Mouse (Mus musculus) ovary, adult 18-20 months (tissue): ENCODE results near the gene Scyl3.

ENCODE experiments used
- DNase-seq: peaks from one replicate; pipeline ENCODE4 v3.0.0; 2022; ENCODE audit warnings: low spot score, mixed read lengths

Scyl3 gene

DNA sequence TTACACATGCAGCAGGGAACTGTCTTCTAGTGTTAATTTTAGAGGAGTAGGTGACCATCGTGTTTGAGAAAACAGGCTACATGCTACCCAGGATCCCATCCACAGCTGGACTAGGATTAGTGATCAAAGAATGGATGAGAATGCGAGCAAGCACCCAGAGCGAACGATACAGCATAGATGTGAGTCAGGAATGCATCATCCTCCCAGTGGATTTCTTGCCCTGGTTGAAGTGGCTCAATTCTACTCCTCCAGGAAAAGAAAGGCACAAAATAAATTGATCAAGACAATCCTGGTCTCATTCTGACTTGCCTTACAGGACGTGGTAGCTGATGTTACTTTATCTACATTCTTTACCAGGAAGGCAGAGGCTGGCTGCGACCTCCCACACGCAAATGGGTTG, at the start of gene Scyl3:
TSS of gene Scyl3 (plus strand) at position 255 of the 400 bp plus-strand sequence.
- no peak for DNase-seq

DNA sequence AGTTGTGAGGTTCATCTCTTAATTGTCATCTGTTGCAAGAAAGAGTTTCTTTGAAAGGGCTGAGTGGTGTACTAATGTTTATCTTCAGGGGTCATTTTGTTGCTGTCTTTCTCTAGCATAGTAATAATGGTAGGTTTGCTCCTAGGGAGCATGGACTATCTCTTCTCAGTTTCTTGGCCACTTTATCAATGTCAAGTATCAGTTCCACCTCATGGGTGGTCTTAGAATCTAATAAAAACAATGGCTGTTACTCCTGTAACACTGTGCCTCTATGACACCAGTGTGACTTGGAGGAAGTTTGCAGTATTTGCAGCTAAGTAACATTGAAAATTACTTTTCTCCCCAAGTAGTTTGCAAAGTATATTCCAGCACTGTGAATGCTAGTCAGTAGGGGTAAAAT, 39.3 kb upstream of the Scyl3 start:
- DNase-seq, result no peak

DNA sequence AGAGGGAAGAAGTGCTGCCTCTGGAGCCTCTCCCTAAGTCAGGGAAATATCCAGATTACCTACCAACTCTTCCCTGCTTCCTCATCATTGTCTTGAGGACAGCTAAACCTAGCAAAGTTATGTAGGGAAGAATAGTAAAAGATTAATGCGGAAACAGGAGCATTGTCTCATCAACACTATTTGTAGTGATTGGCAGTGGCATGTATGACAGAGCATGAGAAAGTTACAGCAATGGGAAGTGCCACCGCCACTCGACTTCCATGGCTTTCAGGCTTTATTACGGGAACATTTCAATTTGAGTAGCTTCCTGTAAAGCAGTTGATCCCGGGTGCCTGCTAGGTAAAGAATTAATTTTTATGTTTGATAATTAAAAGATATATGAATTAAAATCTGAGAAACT, 35.6 kb upstream of the Scyl3 start:
- DNase-seq, result no peak

DNA sequence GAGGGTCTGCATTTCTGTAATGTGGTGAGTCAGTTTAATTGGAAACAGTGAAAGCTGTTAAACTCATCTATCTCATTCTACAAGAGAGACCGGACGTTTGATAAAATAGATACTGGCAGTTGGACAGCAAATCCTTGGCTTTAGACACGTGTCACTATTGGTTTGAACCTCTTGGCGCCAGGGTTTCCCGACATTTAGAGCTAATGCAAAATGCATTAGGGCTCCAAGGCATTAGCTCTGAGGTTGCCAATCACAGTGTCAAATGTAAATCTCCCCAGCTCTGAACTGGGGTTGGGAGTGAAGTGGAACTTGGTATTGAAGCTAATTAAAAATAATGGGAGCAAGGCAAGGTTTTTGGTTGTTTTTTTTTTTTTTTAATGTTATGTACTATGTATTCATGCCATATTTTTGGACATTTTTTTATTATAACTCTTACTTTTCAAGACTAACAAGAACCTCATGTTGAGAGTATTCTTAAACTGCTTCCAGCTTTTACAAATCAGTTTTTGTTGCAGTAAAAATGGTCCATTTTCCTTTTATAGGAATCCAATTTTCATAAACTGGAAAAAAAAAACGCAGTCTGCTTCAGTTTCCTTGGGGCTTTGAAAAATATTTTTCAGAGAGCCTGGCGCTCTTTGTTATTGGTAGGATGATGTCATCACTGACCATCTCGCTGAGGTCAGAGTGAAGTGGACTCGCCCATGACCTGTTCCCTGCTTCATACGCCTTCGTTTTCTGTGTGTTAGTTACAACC, 34.9 kb upstream of the Scyl3 start:
- no peak for DNase-seq

DNA sequence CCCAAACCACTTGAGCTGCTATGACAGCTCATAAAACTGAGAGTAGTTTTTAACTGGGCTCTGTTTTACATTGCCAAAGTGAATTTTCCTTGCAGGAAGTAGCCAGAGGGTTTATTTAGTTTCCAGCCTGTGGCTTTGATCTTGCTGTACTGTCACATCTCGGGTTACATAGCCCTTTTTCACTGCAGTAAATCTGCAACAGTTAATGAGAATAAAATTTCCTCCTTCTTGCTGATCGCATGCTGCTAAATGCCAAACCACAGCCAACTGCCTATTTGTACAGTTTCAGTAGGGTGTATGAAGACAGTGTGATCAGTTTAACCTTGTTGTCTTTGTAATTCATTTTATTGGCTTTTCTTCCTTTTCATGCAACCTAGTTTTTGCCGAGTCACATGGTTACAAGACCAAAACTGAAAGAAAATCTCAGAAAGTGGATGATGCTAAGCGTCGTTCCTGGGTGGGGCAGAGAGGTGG, 30.6 kb upstream of the Scyl3 start:
- no peak for DNase-seq

DNA sequence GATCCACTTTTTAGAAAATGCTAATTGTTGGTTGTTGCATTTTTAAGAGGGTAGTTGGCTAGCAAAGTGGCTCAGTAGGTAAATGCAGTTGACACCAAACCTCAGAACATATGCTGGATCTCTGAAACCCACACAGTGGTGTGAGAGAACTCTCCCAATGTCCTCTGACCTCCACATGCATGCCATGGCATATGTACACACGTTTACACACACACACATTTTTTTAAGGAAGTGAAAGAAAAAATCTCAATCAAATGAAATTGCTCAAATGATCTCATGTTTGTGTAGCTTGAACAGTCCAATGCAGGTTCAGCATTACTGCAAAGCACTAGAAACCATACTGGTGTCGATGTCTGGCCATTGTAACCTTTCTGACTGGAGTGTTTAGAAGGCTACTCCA, 29.3 kb upstream of the Scyl3 start:
- no peak for DNase-seq

DNA sequence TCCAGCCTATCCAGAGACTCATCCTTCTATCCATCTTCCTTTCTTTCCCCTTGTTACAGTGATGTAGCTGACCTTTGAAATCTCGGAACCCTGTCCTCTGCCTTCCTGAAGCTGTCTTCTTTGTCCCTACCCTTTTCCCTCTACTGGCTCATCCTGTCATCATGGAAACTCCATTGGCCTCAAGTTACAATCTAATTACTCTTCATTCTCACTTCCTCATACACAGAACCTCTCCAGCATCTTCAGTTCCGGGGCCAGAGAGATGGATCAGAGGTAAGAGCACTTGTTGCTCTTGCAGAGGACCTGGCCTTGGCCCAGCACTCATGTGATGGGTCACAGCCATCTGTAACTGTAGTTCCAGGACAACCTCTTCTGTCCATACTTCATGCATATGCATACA, 28.7 kb upstream of the Scyl3 start:
- DNase-seq, result no peak

DNA sequence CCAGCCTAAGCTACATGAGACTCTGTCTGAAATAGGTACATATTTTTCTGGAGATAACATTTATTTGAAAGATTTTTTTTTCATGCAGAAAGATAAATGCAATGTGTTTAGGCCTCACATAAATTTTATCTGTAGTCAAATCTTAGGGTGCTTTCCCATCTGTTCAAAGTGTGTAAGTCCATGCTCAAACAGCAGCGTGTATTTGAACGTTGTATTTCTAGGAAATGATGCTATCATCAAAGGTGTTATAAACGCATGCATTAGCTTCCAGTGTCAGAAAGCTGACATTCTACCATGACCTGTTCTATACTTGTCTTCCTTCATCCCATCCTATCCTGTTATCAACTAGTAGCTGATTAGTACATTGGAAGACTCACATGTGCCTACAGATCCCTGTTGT, 25.5 kb upstream of the Scyl3 start:
- no peak for DNase-seq

DNA sequence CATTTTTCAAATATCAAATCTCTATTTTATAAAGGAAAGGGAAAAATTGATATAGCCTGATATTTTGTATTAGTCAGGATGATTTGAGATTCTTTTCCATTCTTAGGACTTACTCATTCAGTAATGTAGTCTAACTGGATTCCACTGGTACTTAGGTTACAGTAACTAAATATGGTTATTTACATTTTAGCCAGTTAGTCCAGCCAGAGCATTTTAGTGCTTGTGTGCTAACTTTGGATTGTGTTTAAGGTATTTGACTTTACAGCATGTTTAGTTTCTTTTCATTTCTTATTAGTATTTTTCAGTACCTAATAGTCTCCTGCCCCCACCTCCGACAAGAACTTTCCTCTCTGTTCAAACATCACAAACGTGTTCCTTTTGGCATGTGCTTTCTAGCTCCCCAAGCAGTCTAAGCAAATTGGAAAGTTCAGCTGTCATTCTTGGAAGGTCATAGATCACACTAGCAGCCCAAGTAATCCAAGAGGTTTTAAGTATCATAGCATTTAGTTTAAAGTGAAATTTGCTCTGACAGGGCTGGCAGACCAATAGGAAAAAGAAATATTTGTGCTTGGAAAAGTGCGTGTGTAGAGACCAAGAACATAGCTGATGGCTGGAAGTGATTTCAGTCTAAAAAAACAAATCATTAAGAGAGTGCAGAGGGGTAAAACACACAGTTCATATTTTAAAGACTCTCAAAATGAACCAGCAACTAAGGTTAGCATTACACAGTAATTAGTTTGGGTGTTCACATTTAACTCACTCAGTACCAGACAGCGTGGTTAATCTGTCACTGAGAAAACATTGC, 21.7 kb upstream of the Scyl3 start:
- DNase-seq, result no peak

DNA sequence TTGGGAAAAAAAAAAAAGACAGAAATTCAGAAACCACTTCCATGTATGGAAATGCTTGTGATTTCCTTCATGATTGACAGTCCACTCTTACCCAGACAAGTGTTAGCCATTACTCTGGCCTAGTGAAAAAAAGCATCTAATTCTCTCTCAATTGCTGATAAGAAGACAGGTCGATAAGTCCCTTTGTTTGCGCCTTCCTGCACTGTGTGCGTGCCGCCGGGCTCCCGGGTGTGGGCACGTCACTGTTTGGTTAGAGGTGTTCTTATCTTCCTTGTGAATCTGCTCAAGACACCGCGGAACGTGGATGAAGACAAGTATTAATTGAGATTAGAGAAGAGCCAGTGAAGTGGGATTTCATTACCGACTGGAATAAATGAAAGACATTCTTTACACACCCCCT, 20.5 kb upstream of the Scyl3 start:
- no peak for DNase-seq

DNA sequence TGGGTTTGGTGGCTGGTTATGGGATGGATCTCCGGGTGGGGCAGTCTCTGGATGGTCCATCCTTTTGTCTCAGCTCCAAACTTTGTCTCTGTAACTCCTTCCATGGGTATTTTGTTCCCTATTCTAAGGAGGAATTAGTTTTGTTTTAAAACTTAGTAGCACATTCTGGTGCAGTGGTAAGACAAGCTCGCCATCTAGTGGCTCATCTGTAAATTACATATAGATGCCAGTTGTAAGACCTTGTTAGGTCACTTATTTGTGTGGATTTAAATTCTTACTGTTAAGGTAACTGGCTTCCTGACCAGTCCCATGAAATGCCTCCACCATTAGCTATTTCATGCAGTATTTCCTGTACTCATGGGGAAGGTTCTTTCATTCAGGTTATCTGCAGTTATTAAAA, 18.6 kb upstream of the Scyl3 start:
- DNase-seq, result no peak

DNA sequence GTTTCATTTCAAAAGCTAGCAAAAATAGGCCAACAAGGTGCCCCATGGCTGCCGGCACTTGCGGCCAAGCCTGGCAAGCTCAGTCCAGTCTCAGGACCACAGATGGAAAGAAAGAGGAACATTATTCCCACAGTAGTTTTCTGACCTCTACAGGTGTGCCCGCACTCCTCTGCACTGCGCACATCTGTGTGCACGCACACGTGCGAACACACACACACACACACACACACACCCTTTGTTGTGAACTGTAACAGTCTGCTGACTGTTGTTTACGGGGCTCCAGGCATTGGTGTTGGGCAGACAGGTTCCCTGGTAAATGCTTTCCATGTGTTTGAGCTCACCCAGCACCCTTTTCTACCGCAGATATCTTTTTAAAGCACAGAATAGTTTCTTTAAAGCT, 18.1 kb upstream of the Scyl3 start:
- no peak for DNase-seq

DNA sequence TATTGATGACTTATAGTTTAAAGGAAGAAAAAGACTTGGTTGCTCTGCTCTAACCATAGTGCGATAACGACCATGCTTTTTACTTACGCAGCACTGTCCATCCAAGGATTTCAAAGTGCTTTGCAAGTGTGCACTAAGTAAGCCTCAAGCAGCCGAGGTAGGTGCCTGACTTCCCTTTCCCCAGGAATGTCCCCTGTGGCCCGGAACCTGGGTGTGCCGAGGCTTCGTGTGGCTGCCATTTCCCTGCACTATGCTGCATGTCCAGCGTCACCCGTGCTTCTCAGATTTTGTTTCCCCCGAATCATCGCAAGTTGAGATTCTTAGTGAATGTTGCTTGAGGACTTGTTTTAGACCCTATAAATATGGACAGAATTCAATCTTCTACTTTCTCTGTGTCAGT, 16.9 kb upstream of the Scyl3 start:
- DNase-seq, result no peak

DNA sequence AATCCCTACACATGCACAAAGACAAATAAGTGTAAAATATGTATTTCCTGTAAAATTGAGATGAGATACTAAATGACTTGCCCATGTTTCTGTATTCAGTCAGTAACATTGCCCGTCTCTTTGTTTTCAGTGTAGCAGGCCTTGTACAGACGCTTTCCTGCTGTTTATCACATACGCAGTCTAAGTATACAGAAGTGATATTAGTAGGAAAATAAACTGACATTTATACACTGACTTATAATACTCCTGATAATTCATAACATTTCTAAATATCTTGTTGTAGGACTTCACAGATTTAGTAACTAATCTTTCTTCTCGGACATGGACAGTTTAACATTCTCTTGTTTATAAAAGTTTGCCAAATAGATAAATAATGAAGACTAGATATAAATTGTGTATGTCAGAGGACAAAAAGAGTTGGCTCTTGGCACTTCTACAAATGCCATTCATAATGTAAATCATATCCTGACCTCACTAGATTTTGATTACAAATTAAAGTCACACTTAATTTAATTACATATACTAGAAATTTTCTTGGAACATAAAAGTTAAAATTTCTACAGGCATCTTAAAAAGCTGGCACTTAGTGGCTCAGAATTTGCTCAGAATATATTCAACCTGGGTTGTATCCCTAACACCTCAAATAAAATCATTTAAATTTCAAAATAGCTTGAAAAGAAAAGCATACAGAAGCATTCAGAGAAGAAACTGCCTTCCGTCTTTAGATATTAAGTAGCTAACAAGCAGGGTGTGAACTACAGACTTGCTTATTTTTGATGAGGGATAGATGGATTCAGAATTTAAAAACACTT, 11.3 kb upstream of the Scyl3 start:
- no peak for DNase-seq

DNA sequence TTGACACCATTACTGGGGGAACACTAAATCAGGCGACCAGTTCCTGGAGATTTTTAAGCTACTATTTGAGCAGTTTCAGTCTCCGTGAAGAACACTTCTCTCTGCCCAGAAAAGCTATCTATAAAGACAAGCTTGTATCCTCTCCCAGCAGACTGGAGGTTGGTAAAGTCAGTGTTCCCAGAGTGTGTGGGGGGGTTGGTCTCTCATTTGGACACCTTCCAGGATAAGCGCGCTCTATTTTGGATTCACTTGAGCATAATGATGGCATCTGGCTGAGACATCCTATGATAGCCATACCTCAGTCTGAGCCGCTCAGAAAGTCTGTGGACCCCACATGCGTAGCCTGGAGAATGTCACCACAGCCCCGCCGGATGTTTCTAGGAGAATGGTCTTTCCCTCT, 4.8 kb upstream of the Scyl3 start:
- no peak for DNase-seq

DNA sequence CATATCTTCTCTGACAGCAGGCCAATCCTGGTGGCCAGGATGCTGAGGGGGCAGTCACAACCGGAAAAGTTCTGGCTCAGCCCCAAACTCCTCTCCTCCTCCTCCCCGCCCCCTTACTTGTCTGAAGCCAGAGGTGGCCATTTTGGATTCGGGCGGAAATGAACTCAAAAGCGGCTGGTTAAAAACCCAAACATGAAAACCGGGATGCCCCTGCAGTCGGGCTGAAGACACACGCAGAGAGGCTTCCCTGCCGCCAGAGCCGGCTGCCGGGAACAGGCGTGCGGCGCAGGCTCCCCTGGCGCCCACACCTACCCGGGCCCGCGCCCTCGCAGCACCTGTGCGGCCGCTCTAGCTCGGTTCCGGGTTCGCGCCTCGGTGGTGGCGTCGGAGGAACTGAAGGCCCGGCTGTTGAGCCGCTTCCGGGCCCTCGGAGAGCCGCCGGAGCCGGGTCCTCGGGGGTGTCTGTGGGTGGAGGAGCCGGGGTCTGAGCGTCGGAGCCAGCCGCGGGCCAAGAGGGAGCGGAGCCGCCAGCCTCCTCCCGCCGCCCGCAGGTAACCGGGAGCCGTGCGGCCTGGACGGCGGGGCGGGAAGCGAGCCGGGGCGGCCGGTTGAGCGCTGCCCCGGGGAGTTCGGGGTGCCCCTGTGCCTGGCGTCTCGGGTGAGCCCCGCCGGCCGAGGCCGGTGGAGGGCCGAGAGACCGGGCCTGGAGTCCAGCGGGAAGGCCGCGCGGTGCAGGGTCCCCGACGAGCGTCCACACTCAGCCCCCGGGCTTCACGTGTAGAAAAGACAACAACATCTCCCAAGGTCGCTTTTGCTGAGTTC, 947 bp downstream of the Scyl3 start:
- DNase-seq, result peak; percentile 77

DNA sequence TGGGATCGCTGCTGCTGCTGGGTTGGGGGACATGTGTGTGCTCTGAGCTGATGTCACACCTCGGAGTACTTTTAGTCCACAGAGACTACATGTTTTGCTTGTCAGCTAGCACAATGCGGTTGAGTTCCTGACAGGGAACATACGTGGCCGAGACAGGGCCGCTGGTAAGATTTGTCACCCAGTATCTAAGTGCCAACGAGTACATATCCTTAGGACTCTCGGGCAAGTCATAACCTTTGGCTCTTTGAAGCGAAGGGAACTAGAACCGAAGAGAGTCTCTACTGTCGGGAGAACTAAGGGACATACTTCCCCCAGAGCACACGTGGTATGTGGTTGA, 1.5 kb downstream of the Scyl3 start:
- DNase-seq, result no peak

DNA sequence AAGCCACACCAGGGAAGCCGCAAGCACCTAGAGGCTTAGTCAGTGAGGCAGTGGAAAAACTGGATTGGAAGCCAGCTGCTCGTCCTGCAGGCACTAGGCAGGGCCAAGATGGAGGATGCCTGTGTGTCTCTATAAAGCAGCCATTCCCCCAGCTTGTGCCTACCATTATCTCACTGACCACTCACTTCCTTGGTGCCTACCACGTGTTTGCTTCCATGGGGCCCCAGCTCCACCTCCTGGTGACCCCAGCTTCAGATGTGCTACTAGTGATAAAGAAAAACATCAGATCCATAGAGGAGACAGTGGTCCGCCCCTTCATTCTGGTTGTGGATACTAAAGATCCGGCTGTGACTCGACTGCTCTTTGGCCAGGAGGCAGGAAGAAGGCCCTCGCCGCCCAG, 2.9 kb downstream of the Scyl3 start:
- no peak for DNase-seq

DNA sequence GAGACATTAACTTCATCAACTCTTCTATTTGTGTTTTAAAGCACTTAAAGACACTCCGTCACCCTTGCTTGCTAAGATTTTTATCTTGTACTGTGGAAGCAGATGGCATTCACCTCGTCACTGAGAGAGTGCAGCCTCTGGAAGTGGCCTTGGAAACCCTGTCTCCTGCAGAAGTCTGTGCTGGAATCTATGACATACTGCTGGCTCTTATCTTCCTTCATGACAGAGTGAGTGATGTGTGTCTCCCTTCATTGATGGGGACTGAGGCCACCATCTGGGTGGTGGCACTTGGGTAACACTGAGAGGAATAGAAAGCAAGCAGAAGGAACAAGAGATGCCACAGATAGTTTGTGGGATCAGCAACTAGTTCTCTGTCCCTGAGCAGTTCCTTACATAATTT, 5.7 kb downstream of the Scyl3 start:
- no peak for DNase-seq

DNA sequence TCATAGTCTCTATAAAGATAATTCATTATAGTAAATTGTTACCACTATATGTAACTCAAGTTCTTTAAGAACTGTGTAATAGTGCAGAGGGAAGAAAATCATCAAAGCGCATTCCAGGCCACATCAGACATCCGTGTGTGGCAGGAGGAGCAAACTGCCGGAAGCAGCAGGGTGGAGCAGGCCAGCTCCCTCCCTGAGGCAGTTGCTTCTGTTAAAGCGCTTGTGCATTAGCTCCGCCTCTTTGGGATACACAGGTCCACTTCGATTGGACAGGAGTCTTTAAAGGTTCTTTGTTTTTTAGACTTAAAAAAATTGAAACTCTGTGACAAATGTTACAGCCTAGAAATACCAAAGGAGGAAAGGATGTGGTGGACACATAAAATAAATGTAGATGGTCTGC, 13.2 kb downstream of the Scyl3 start:
- DNase-seq, result no peak

DNA sequence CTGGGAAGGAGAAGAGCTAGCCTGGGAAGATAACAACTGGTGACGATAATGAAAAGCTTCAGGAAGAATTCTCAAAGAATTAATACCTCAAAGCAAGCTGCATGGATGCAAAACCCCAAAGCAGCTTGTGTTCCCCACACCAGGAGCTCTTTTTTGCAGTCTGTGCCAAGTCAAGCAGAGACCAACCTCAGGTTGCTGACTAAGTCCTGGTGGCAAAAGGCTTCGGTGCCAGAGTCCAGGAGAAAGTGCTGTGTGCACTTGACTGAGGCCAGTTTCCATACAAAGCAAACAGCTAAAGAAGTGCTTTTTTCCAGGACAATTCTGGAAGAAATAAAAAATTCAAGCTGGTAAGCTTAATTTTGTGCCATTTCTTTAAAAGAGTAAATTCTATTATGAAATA, 24.5 kb downstream of the Scyl3 start:
- DNase-seq, result no peak

DNA sequence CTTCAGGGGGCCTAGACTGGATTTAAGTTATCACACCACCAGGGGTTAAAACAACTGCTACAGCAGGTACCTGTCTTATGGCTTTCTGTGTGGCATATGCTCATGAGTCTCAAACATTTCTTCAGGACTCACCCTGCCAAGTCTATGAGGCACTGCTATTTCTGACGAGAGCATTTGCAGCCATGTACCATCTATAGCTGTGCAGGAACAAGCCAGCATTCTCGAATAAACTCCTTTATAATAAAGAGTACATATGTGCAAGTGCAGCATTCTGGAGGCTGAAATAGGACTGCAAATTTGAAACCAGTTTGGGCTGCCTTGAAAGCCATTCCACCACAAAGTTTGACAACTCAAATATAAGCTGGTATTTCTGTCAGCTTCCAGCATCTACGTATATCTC, 29.1 kb downstream of the Scyl3 start:
- no peak for DNase-seq
